Mouse (Mus musculus) C2C12 (cell line): ENCODE data around the gene Gpha2. TPM values are rescaled to one million over a fixed set of nuclear protein-coding genes. Genes with fewer than 3 reads are reported as not detected.

Source experiments
- H3K27me3 ChIP-seq: one replicate; pipeline ENCODE4 v1.6.1; 2011; ENCODE audit not compliant: control insufficient read depth, insufficient read depth, insufficient read length
- H3K36me3 ChIP-seq: one replicate; pipeline ENCODE4 v1.6.1; 2011; ENCODE audit not compliant: control insufficient read depth, insufficient read depth
- H3K4me3 ChIP-seq: one replicate; pipeline ENCODE4 v1.5.1; 2011; ENCODE audit warnings: mild to moderate bottlenecking, control low read depth; ENCODE audit not compliant: poor library complexity, insufficient read depth, severe bottlenecking
- H3K79me2 ChIP-seq: one replicate; pipeline ENCODE4 v1.6.1; 2011; ENCODE audit not compliant: control insufficient read depth, insufficient read depth
- H3K79me3 ChIP-seq: one replicate; pipeline ENCODE4 v1.6.1; 2011; ENCODE audit warnings: low read depth, control low read depth
- H3ac ChIP-seq: one replicate; pipeline ENCODE3; 2011; ENCODE audit warnings: low read depth; ENCODE audit not compliant: control insufficient read depth, insufficient read length
- CEBPB ChIP-seq: IDR thresholded peaks from one replicate; pipeline ENCODE4 v1.6.1; 2011; ENCODE audit warnings: low read depth, mild to moderate bottlenecking, control low read depth, moderate library complexity
- CTCF ChIP-seq: IDR thresholded peaks from one replicate; pipeline ENCODE4 v1.5.1; 2011; ENCODE audit not compliant: control insufficient read depth, insufficient read depth, insufficient read length
- FOSL1 ChIP-seq: IDR thresholded peaks from one replicate; pipeline ENCODE4 v1.8.0; 2011; ENCODE audit warnings: mild to moderate bottlenecking, low read length; ENCODE audit not compliant: poor library complexity, insufficient read depth, severe bottlenecking
- MAX ChIP-seq: IDR thresholded peaks from one replicate; pipeline ENCODE4 v1.6.1; 2011; ENCODE audit warnings: mild to moderate bottlenecking, control low read depth
- MYOD1 ChIP-seq: IDR thresholded peaks from one replicate; pipeline ENCODE4 v1.6.1; 2011; ENCODE audit warnings: low read depth; ENCODE audit not compliant: control insufficient read depth, insufficient read length
- MYOG ChIP-seq: IDR thresholded peaks from one replicate; pipeline ENCODE4 v1.6.1; 2011; ENCODE audit not compliant: control insufficient read depth, insufficient read length; ENCODE audit errors: extremely low read depth
- USF1 ChIP-seq: IDR thresholded peaks from one replicate; pipeline ENCODE4 v1.6.1; 2011; ENCODE audit warnings: low read depth, mild to moderate bottlenecking, control low read depth, moderate library complexity
- polyA plus RNA-seq: library from polyadenylated mRNA; unstranded; fragments of >200 nt; fragmentation: generic; extraction: Trizol; gene quantifications from one replicate; pipeline ENCODE4 v1.2.1, GENCODE M21; 2012; ENCODE audit warnings: missing spikeins

Gpha2 gene
- polyA plus RNA-seq, 1 experiment: 0.13 TPM

GRCm38 (mm10) chr19:6238740-6239139 lies 12.6 kb downstream of the Gpha2 start:
- Histone ChIP-seq H3K79me3 (peaks cover 3% of the 10 kb centered on the region), H3K27me3 (no peaks in the 10 kb centered on the region), H3K36me3 (no peaks in the 10 kb centered on the region), H3ac (no peak overlapping the region), H3K79me2 (peaks cover 21% of the 10 kb centered on the region), H3K4me3 (no peak overlapping the region)
- no peak for TF ChIP-seq CTCF
- no peak for TF ChIP-seq CEBPB

- no peak overlapping the region for H3ac ChIP-seq
- H3K4me3 ChIP-seq: no peak overlapping the region
- peaks cover 19% of the 10 kb centered on the region for H3K79me2 ChIP-seq
- no peaks in the 10 kb centered on the region for H3K27me3 ChIP-seq
- TF ChIP-seq FOSL1 (no peak), MYOD1 (no peak), CTCF (no peak), USF1 (no peak), MYOG (no peak)
- H3K36me3 ChIP-seq: no peaks in the 10 kb centered on the region
- peaks cover 3% of the 10 kb centered on the region for H3K79me3 ChIP-seq
Measured at GRCm38 (mm10) chr19:6240136-6240535, 14.0 kb downstream of the Gpha2 start.

- Histone ChIP-seq H3K4me3 (no peak overlapping the region), H3K36me3 (peaks cover under 1% of the 10 kb centered on the region), H3K79me2 (peaks cover 16% of the 10 kb centered on the region), H3K79me3 (peaks cover 3% of the 10 kb centered on the region), H3ac (no peak overlapping the region), H3K27me3 (no peaks in the 10 kb centered on the region)
- no peak for TF ChIP-seq FOSL1
- no peak for TF ChIP-seq MAX
- no peak for TF ChIP-seq MYOD1
- no peak for TF ChIP-seq CEBPB
- TF ChIP-seq MYOG: no peak
- TF ChIP-seq CTCF: no peak
- TF ChIP-seq USF1: no peak
Measured at GRCm38 (mm10) chr19:6240725-6241124, 14.5 kb downstream of the Gpha2 start.

- H3K4me3 ChIP-seq: peak within 1 kb of the TSS; percentile 79
- peaks cover 3% of the 10 kb centered on the region for H3K36me3 ChIP-seq
- H3K79me3 ChIP-seq: peaks cover 3% of the 10 kb centered on the region
- H3K79me2 ChIP-seq: peaks cover 16% of the 10 kb centered on the region
- H3K27me3 ChIP-seq: no peaks in the 10 kb centered on the region
- peak within 1 kb of the TSS; percentile 66 for H3ac ChIP-seq
- TF ChIP-seq MYOG (no peak), MYOD1 (no peak), FOSL1 (no peak), CTCF (no peak), MAX (no peak), CEBPB (no peak), USF1 (no peak)
Measured at GRCm38 (mm10) chr19:6241274-6242107, 15.3 kb downstream of the Gpha2 start, which contains the start of gene Atg2a. Atg2a (plus strand) TSS chr19:6241668.

- no peaks in the 10 kb centered on the region for H3K27me3 ChIP-seq
- peak overlapping the region; percentile 79 for H3K4me3 ChIP-seq
- H3ac ChIP-seq: peak overlapping the region; percentile 43
- peaks cover 7% of the 10 kb centered on the region for H3K36me3 ChIP-seq
- H3K79me3 ChIP-seq: peaks cover 3% of the 10 kb centered on the region
- TF ChIP-seq MYOD1: no peak
- TF ChIP-seq MYOG: no peak
- peak; percentile 87 for TF ChIP-seq MAX
- no peak for TF ChIP-seq CTCF
- no peak for TF ChIP-seq CEBPB
- peaks cover 16% of the 10 kb centered on the region for H3K79me2 ChIP-seq
Measured at GRCm38 (mm10) chr19:6242281-6242680, 16.1 kb downstream of the Gpha2 start.

- Histone ChIP-seq H3K27me3 (no peaks in the 10 kb centered on the region), H3K79me3 (peaks cover 3% of the 10 kb centered on the region)
Measured at GRCm38 (mm10) chr19:6243226-6243625, 17.0 kb downstream of the Gpha2 start.

More at GRCm38 (mm10) chr19:6243226-6243625, 17.0 kb downstream of the Gpha2 start:
- H3K4me3 ChIP-seq: no peak overlapping the region
- no peak overlapping the region for H3ac ChIP-seq
- H3K79me2 ChIP-seq: peaks cover 16% of the 10 kb centered on the region
- H3K36me3 ChIP-seq: peaks cover 13% of the 10 kb centered on the region
- no peak for TF ChIP-seq FOSL1
- no peak for TF ChIP-seq CTCF
- TF ChIP-seq MAX: no peak
- no peak for TF ChIP-seq CEBPB
- TF ChIP-seq MYOG: no peak
- no peak for TF ChIP-seq USF1
- TF ChIP-seq MYOD1: no peak
